Mouse (Mus musculus) ZHBTc4 (cell line): ENCODE measurements around the gene Ptpn9.
"Not testable (repeated sequence)": the region's sequence is repeated elsewhere in the genome, so short reads cannot be mapped to it uniquely, and the experiment has no call there.

Experiments
- DNase-seq: peaks from one replicate; pipeline ENCODE4 v3.0.0-alpha.2; 2011; ENCODE audit warnings: low read depth, low spot score

The Ptpn9 gene

GRCm38 (mm10) chr9:56994286-56995197 is at the start of gene Ptpn9:
TSS of gene Ptpn9 (plus strand) at chr9:56994923.
- DNase-seq: peak; percentile 93

- peak; percentile 53 for DNase-seq
Observed at GRCm38 (mm10) chr9:56947481-56947880, 47.2 kb upstream of the Ptpn9 start.

GRCm38 (mm10) chr9:56948699-56949098 is 46.0 kb upstream of the Ptpn9 start:
- DNase-seq: not testable (repeated sequence)

- peak; percentile 50 for DNase-seq
Observed at GRCm38 (mm10) chr9:56949767-56950166, 45.0 kb upstream of the Ptpn9 start.

- peak; percentile 100 for DNase-seq
Observed at GRCm38 (mm10) chr9:56950414-56951400, 44.0 kb upstream of the Ptpn9 start, which contains the start of gene Snupn. TSS of gene Snupn (plus strand) at chr9:56950878.

- DNase-seq: no peak
Observed at GRCm38 (mm10) chr9:56953562-56953961, 41.2 kb upstream of the Ptpn9 start.

- DNase-seq: peak; percentile 25
Observed at GRCm38 (mm10) chr9:56956966-56957675, 37.6 kb upstream of the Ptpn9 start.

GRCm38 (mm10) chr9:56958689-56959088 is 36.0 kb upstream of the Ptpn9 start:
- DNase-seq: no peak

- peak; percentile 75 for DNase-seq
Observed at GRCm38 (mm10) chr9:56961591-56961990, 33.1 kb upstream of the Ptpn9 start.

- DNase-seq: no peak
Observed at GRCm38 (mm10) chr9:56970158-56970557, 24.6 kb upstream of the Ptpn9 start.

- DNase-seq: no peak
Observed at GRCm38 (mm10) chr9:56973960-56974524, 20.7 kb upstream of the Ptpn9 start.

GRCm38 (mm10) chr9:56975199-56975598 is 19.5 kb upstream of the Ptpn9 start:
- DNase-seq: no peak

- peak; percentile 30 for DNase-seq
Observed at GRCm38 (mm10) chr9:56980186-56980585, 14.5 kb upstream of the Ptpn9 start.

GRCm38 (mm10) chr9:56981502-56981901 is 13.2 kb upstream of the Ptpn9 start:
- DNase-seq: no peak

GRCm38 (mm10) chr9:56995198-56996027 is 690 bp downstream of the Ptpn9 start:
- peak; percentile 77 for DNase-seq

GRCm38 (mm10) chr9:56996028-56996346 is 1.3 kb downstream of the Ptpn9 start:
- peak; percentile 46 for DNase-seq

GRCm38 (mm10) chr9:56997206-56997605 is 2.5 kb downstream of the Ptpn9 start:
- not testable (repeated sequence) for DNase-seq

- DNase-seq: no peak
Observed at GRCm38 (mm10) chr9:57003011-57003410, 8.3 kb downstream of the Ptpn9 start.

GRCm38 (mm10) chr9:57012393-57012792 is 17.7 kb downstream of the Ptpn9 start:
- DNase-seq: peak; percentile 53

GRCm38 (mm10) chr9:57012895-57013294 is 18.2 kb downstream of the Ptpn9 start:
- peak; percentile 23 for DNase-seq
